Mouse (Mus musculus) embryonic facial prominence, embryonic 11.5 days (tissue): ENCODE results near the gene Timm29. TPM values are rescaled to one million over a fixed set of nuclear protein-coding genes. Genes with fewer than 3 reads are reported as not detected.

Experiments
- ATAC-seq: fragments of 200-750 bp; cut with Nextera tagmentation; replicated peaks from 2 replicates; pipeline ENCODE4 v1.8.0; 2017; ENCODE audit warnings: low read depth; ENCODE audit not compliant: insufficient number of reproducible peaks, low FRiP score, low TSS enrichment
- DNase-seq: peaks from one replicate; pipeline ENCODE4 v3.0.0-alpha.2; 2015; ENCODE audit warnings: low spot score
- H3K27ac ChIP-seq: fragments of 300-500 bp; sonication (generic); replicated peaks from 2 replicates; pipeline ENCODE4 v1.5.1; 2014; ENCODE audit warnings: mild to moderate bottlenecking, low read depth, low read length, control low read depth
- H3K27me3 ChIP-seq: fragments of 300-500 bp; sonication (generic); 2 replicates; pipeline ENCODE4 v1.6.1; 2014; ENCODE audit warnings: mild to moderate bottlenecking, low read length, moderate library complexity, mixed read lengths; ENCODE audit not compliant: control insufficient read depth, insufficient read depth
- H3K36me3 ChIP-seq: fragments of 300-500 bp; sonication (generic); replicated peaks from 2 replicates; pipeline ENCODE4 v1.6.1; 2014; ENCODE audit warnings: low read depth, mild to moderate bottlenecking, low read length, moderate library complexity, mixed read lengths; ENCODE audit not compliant: control insufficient read depth, insufficient read depth
- H3K4me1 ChIP-seq: fragments of 300-500 bp; sonication (generic); 2 replicates; pipeline ENCODE4 v1.6.1; 2014; ENCODE audit warnings: low read length, mixed read lengths; ENCODE audit not compliant: control insufficient read depth, insufficient read depth
- H3K4me2 ChIP-seq: fragments of 300-500 bp; sonication (generic); 2 replicates; pipeline ENCODE4 v1.6.1; 2014; ENCODE audit warnings: low read depth, mild to moderate bottlenecking, control low read depth, low read length, moderate library complexity
- H3K4me3 ChIP-seq: fragments of 300-500 bp; sonication (generic); 2 replicates; pipeline ENCODE4 v1.5.1; 2014; ENCODE audit warnings: low read depth, low read length, control low read depth
- H3K9ac ChIP-seq: fragments of 300-500 bp; sonication (generic); replicated peaks from 2 replicates; pipeline ENCODE4 v1.6.1; 2014; ENCODE audit warnings: mild to moderate bottlenecking, control low read depth, low read length
- H3K9me3 ChIP-seq: fragments of 300-500 bp; sonication (generic); replicated peaks from 2 replicates; pipeline ENCODE4 v1.6.1; 2016; ENCODE audit warnings: mild to moderate bottlenecking, low read length, inconsistent platforms, mixed read lengths; ENCODE audit not compliant: control insufficient read depth
- WGBS: fragments of 180-500 bp; shearing (Covaris S2); extraction: QIAGEN DNeasy Blood & Tissue Kit; methylation state at CpG from one replicate; pipeline ENCODE4 v1.1.7; 2014; 5-methylcytosine and 5-hydroxymethylcytosine counted together
- polyA plus RNA-seq: library from polyadenylated mRNA; unstranded; fragments of >200 nt; fragmentation: Nextera tagmentation; extraction: Ambion mirVana; gene quantifications from 2 replicates; pipeline ENCODE4 v1.2.1, GENCODE M21; 2014

Timm29 gene
- polyA plus RNA-seq, 1 experiment from 2014 or later, result 51.2 TPM

DNA sequence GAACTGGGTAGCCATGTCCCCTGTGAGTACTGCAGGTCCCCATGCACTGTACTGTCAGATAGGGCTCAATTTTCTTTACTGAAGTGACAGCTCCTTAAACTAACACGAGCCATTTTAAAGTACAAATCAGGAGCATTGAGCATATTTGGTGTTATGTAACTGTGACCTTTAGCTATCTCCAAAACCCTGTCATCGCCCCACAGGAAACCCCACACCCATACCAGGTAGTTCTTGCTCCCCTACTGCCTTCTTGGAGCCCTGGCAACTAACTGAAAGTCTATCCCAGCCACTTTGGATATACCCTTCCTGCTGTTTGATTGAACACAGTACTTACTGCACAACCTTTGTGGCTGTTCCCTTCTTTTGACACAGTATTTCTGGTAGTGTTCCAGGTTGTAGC is 25.5 kb upstream of the Timm29 start:
- no peak overlapping the region for H3K9ac ChIP-seq
- ATAC-seq (no peak), DNase-seq (no peak)
- H3K4me2 ChIP-seq, result no peak overlapping the region
- H3K4me3 ChIP-seq, result no peak overlapping the region
- WGBS, result 91% methylated on average over 2 of the region's 2 CpGs
- H3K27me3 ChIP-seq, result no peaks in the 10 kb centered on the region
- H3K4me1 ChIP-seq, result no peaks in the 10 kb centered on the region
- H3K9me3 ChIP-seq, result no peaks in the 10 kb centered on the region
- H3K27ac ChIP-seq, result no peak overlapping the region
- H3K36me3 ChIP-seq, result no peaks in the 10 kb centered on the region; the same call in 1 of the 2 replicates

GRCm38 (mm10) chr9:21568657-21569255 is 23.8 kb upstream of the Timm29 start:
- no peak for ATAC-seq
- Histone ChIP-seq H3K9ac (no peak overlapping the region), H3K27me3 (no peaks in the 10 kb centered on the region), H3K4me3 (no peak overlapping the region), H3K36me3 (peaks cover under 1% of the 10 kb centered on the region; the same call in 1 of the 2 replicates), H3K4me2 (no peak overlapping the region), H3K4me1 (no peaks in the 10 kb centered on the region), H3K27ac (no peak overlapping the region), H3K9me3 (no peaks in the 10 kb centered on the region)
- no peak for DNase-seq
- 91% methylated on average over 8 of the region's 8 CpGs for WGBS

GRCm38 (mm10) chr9:21574012-21574801 is 18.3 kb upstream of the Timm29 start:
- WGBS, result 93% methylated on average over 8 of the region's 8 CpGs
- DNase-seq, result no peak
- Histone ChIP-seq H3K9me3 (no peaks in the 10 kb centered on the region), H3K36me3 (peaks cover 10% of the 10 kb centered on the region), H3K4me3 (no peak overlapping the region), H3K27me3 (no peaks in the 10 kb centered on the region), H3K27ac (no peak overlapping the region), H3K4me1 (no peaks in the 10 kb centered on the region), H3K4me2 (no peak overlapping the region), H3K9ac (no peak overlapping the region)
- ATAC-seq, result no peak

DNA sequence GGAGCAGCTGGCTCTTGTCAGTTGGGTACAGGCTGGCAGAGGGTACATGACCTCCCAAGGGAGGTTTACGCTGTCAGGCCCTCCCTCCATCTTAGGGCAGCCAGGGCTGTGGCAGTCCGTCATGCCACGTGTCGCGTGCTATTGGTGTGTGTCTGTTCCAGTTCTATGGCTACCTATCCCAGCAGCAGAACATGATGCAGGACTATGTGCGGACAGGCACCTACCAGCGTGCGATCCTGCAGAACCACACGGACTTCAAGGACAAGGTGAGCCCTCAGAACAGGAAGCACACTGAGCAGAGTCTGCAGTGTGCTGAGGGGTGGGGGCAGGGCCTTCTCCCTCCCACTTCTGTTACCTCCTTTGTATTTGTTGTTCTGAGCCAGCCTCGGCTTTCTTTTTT is 17.3 kb upstream of the Timm29 start:
- no peaks in the 10 kb centered on the region for H3K4me1 ChIP-seq
- no peak overlapping the region for H3K9ac ChIP-seq
- ATAC-seq (no peak), DNase-seq (no peak)
- H3K27me3 ChIP-seq, result no peaks in the 10 kb centered on the region
- no peak overlapping the region for H3K4me3 ChIP-seq
- peaks cover 11% of the 10 kb centered on the region for H3K36me3 ChIP-seq
- 93% methylated on average over 10 of the region's 10 CpGs for WGBS
- no peak overlapping the region for H3K4me2 ChIP-seq
- H3K27ac ChIP-seq, result no peak overlapping the region
- no peaks in the 10 kb centered on the region for H3K9me3 ChIP-seq

- DNase-seq, result no peak
- WGBS, result 95% methylated on average over 1 of the region's 1 CpGs
- H3K9ac ChIP-seq, result no peak overlapping the region
- ATAC-seq, result no peak
- no peaks in the 10 kb centered on the region for H3K4me1 ChIP-seq
- H3K36me3 ChIP-seq, result peaks cover 14% of the 10 kb centered on the region
- H3K9me3 ChIP-seq, result no peaks in the 10 kb centered on the region
- H3K27ac ChIP-seq, result no peak overlapping the region
- H3K27me3 ChIP-seq, result no peaks in the 10 kb centered on the region
- no peak overlapping the region for H3K4me2 ChIP-seq
- no peak overlapping the region for H3K4me3 ChIP-seq
Measured at GRCm38 (mm10) chr9:21576286-21576685, 16.2 kb upstream of the Timm29 start.

GRCm38 (mm10) chr9:21578226-21578625 is 14.3 kb upstream of the Timm29 start:
- H3K36me3 ChIP-seq, result peaks cover 21% of the 10 kb centered on the region
- H3K27ac ChIP-seq, result no peak overlapping the region
- no peak overlapping the region for H3K4me2 ChIP-seq
- WGBS, result 77% methylated on average over 3 of the region's 3 CpGs
- H3K9ac ChIP-seq, result no peak overlapping the region
- no peaks in the 10 kb centered on the region for H3K27me3 ChIP-seq
- DNase-seq, result no peak
- no peak overlapping the region for H3K4me3 ChIP-seq
- ATAC-seq, result no peak
- H3K9me3 ChIP-seq, result no peaks in the 10 kb centered on the region
- no peaks in the 10 kb centered on the region for H3K4me1 ChIP-seq

DNA sequence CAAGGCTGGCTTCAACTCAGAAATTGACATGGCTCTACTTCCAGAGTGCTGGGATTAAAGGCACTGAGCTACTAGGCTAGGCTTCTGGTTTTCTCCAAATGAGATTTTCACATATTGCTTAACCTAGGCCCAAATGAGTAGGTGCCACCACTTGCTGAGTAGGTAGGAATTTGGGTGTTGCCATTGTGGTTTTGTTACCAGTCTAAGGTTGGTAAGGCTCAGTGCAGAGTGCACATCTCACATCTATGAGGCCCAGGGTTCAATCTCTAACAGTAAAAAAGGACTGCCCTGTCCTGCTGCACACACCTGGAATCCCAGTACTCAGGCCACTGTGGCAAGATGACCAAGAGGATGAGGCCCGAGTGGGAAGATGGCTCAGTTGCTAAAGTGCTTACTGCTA is 7.1 kb upstream of the Timm29 start:
- no peak overlapping the region for H3K27ac ChIP-seq
- H3K9ac ChIP-seq, result no peak overlapping the region
- H3K4me2 ChIP-seq, result no peak overlapping the region
- no peaks in the 10 kb centered on the region for H3K9me3 ChIP-seq
- peaks cover 24% of the 10 kb centered on the region for H3K36me3 ChIP-seq
- ATAC-seq, result no peak
- no peak overlapping the region for H3K4me3 ChIP-seq
- H3K27me3 ChIP-seq, result no peaks in the 10 kb centered on the region
- no peaks in the 10 kb centered on the region for H3K4me1 ChIP-seq
- 89% methylated on average over 1 of the region's 1 CpGs for WGBS
- DNase-seq, result no peak

- peaks cover 20% of the 10 kb centered on the region for H3K36me3 ChIP-seq
- DNase-seq, result no peak
- 90% methylated on average over 23 of the region's 23 CpGs for WGBS
Measured at GRCm38 (mm10) chr9:21587678-21588349, 4.7 kb upstream of the Timm29 start.

More at GRCm38 (mm10) chr9:21587678-21588349, 4.7 kb upstream of the Timm29 start:
- Histone ChIP-seq H3K4me2 (no peak overlapping the region), H3K27me3 (no peaks in the 10 kb centered on the region), H3K9me3 (no peaks in the 10 kb centered on the region), H3K27ac (no peak overlapping the region), H3K4me1 (no peaks in the 10 kb centered on the region; the same call in 1 of the 2 replicates), H3K4me3 (no peak overlapping the region), H3K9ac (no peak overlapping the region)
- no peak for ATAC-seq
